Comparison of ENCODE assay signal across 8 mouse cellular contexts in genomic region chr10:30600094-30600534, GRCm38 (mm10). TPM values are rescaled to one million over a fixed set of nuclear protein-coding genes. Genes with fewer than 3 reads are reported as not detected.
DNase-seq lines count a peak whose midpoint lies in the region; ATAC-seq lines count a peak whose summit lies in the region.

No protein-coding gene starts in this region.

- H3K79me2 ChIP-seq in macrophage (ENCODE audit: inconsistent target), result peaks cover 32% of the 10 kb centered on the region

- peaks cover 17% of the 10 kb centered on the region for H3K36me3 ChIP-seq in kidney, embryonic 16.5 days (ENCODE audit: insufficient read depth, low read length)
- H3K36me3 ChIP-seq in forebrain, embryonic 16.5 days (ENCODE audit: control insufficient read depth, insufficient read depth), result peaks cover 3% of the 10 kb centered on the region; the same call in 1 of the 2 replicates
- H3K36me3 ChIP-seq in macrophage (ENCODE audit: inconsistent target), result peaks cover 12% of the 10 kb centered on the region; the same call in 1 of the 2 replicates

- no peaks in the 10 kb centered on the region for H3K27me3 ChIP-seq in kidney, embryonic 16.5 days (ENCODE audit: insufficient read depth, low read length)
- H3K27me3 ChIP-seq in forebrain, embryonic 16.5 days (replicated peaks; ENCODE audit: control insufficient read depth, insufficient read depth, low read length), result no peaks in the 10 kb centered on the region

- peak overlapping the region; percentile 90 for H3K4me2 ChIP-seq in kidney, embryonic 16.5 days (replicated peaks; ENCODE audit: low read depth, low read length)
- peak overlapping the region; percentile 91 for H3K4me2 ChIP-seq in forebrain, embryonic 16.5 days (ENCODE audit: low read length)

- 0% methylated on average over 27 of the region's 27 CpGs for WGBS in kidney, embryonic 16.5 days
- WGBS in forebrain, embryonic 16.5 days, result under 1% methylated on average over 21 of the region's 27 CpGs
- WGBS in macrophage (ENCODE audit: missing documents), result 2% methylated on average over 22 of the region's 27 CpGs

- ATAC-seq in kidney, embryonic 16.5 days (ENCODE audit: low FRiP score, low TSS enrichment), result peak; percentile 93
- ATAC-seq in forebrain, embryonic 16.5 days, result peak; percentile 81

- peak overlapping the region; percentile 83 for H3K27ac ChIP-seq in kidney, embryonic 16.5 days (ENCODE audit: low read length)
- H3K27ac ChIP-seq in forebrain, embryonic 16.5 days (ENCODE audit: low read length), result peak overlapping the region; percentile 79
- H3K27ac ChIP-seq in macrophage, result peak overlapping the region; percentile 25; the same call in 1 of the 2 replicates

- H3K4me3 ChIP-seq in kidney, embryonic 16.5 days (ENCODE audit: low read length), result peak overlapping the region; percentile 72
- H3K4me3 ChIP-seq in forebrain, embryonic 16.5 days (replicated peaks; ENCODE audit: low read length), result peak overlapping the region; percentile 89
- H3K4me3 ChIP-seq in macrophage (ENCODE audit: inconsistent target), result peak overlapping the region; percentile 90

- no peak for DNase-seq in kidney, adult 18-20 months
- DNase-seq in R1 (ENCODE audit: low read depth, low spot score), result peak; percentile 82
- no peak for DNase-seq in urinary bladder, postnatal 36 days (ENCODE audit: low spot score in 2 of 2)
- DNase-seq in ovary, postnatal 36 days (ENCODE audit: low spot score), result no peak
- no peak for DNase-seq in kidney, postnatal 36 days

- H3K9ac ChIP-seq in kidney, embryonic 16.5 days (replicated peaks; ENCODE audit: low read length), result peak overlapping the region; percentile 87
- H3K9ac ChIP-seq in forebrain, embryonic 16.5 days (replicated peaks; ENCODE audit: low read depth, low read length), result peak overlapping the region; percentile 96

- peaks cover 13% of the 10 kb centered on the region for H3K4me1 ChIP-seq in kidney, embryonic 16.5 days (ENCODE audit: insufficient read depth, low read length)
- H3K4me1 ChIP-seq in forebrain, embryonic 16.5 days (replicated peaks; ENCODE audit: control insufficient read depth, insufficient read depth, low read length), result peaks cover 20% of the 10 kb centered on the region

- H3K9me3 ChIP-seq in kidney, embryonic 16.5 days (ENCODE audit: low read length), result no peaks in the 10 kb centered on the region
- no peaks in the 10 kb centered on the region for H3K9me3 ChIP-seq in forebrain, embryonic 16.5 days (ENCODE audit: control insufficient read depth, low read length)

RNA-seq across cellular contexts. Expression of gene Trmt11, which starts 0.4 kb away (rescaled TPM):
- polyA plus RNA-seq in kidney, embryonic 16.5 days (2015; fragmentation: Nextera tagmentation; extraction: Ambion mirVana), result 28.7 and 29.5 TPM in 2 replicates
- 24.6 and 26.4 TPM in 2 replicates for polyA plus RNA-seq in forebrain, embryonic 16.5 days (2015; fragmentation: Nextera tagmentation; extraction: Ambion mirVana)
- total RNA-seq in macrophage (2018; cell fraction: chromatin; rRNA removed), result 10 to 100 TPM; 10.0 to 46.2 (median 32.3) TPM
- 1 to 10 TPM; 2.5 to 5.3 (median 4.4) TPM for total RNA-seq in macrophage (2018; cell fraction: cytosol; rRNA removed)
- total RNA-seq in macrophage (2018; cell fraction: nucleus; rRNA removed), result 10 to 100 TPM in 23 of 26 experiments, 1 to 10 TPM in 3; 7.6 to 34.9 (median 18.2) TPM
- 4.8 to 7.8 TPM (median 6.3 TPM) in 3 replicates for polyA plus RNA-seq in macrophage (2018)

RNA-seq across cellular contexts. Expression of gene Hint3, which starts 29.3 kb away (rescaled TPM):
- polyA plus RNA-seq in kidney, embryonic 16.5 days (2015; fragmentation: Nextera tagmentation; extraction: Ambion mirVana), result 22.7 and 26.1 TPM in 2 replicates
- 21.9 and 22.9 TPM in 2 replicates for polyA plus RNA-seq in forebrain, embryonic 16.5 days (2015; fragmentation: Nextera tagmentation; extraction: Ambion mirVana)
- total RNA-seq in macrophage (2018; cell fraction: chromatin; rRNA removed), result 10 to 100 TPM in 25 of 26 experiments, 1 to 10 TPM in 1; 8.3 to 40.2 (median 19.0) TPM
- total RNA-seq in macrophage (2018; cell fraction: cytosol; rRNA removed), result 10 to 100 TPM; 10.0 to 21.8 (median 14.8) TPM
- 10 to 100 TPM; 10.3 to 43.2 (median 15.4) TPM for total RNA-seq in macrophage (2018; cell fraction: nucleus; rRNA removed)
- polyA plus RNA-seq in macrophage (2018), result 5.1 to 20.7 TPM (median 16.6 TPM) in 3 replicates

Comparison
In these comparisons a context has a peak if more than half of its experiments do, and no peak if none do; other contexts are left out.
1. H3K27ac ChIP-seq: peak in every context shown above with its lines; median percentile 83 in kidney, embryonic 16.5 days; 79 in forebrain, embryonic 16.5 days; 25 in macrophage.